Mouse (Mus musculus) neural tube, embryonic 10.5 days (tissue): ENCODE measurements around the gene Atp8b5.

Source experiments
- DNase-seq: peaks from one replicate; pipeline ENCODE4 v3.0.0-alpha.2; 2017; ENCODE audit warnings: low spot score; ENCODE audit errors: extremely low spot score

Gene Atp8b5

DNA sequence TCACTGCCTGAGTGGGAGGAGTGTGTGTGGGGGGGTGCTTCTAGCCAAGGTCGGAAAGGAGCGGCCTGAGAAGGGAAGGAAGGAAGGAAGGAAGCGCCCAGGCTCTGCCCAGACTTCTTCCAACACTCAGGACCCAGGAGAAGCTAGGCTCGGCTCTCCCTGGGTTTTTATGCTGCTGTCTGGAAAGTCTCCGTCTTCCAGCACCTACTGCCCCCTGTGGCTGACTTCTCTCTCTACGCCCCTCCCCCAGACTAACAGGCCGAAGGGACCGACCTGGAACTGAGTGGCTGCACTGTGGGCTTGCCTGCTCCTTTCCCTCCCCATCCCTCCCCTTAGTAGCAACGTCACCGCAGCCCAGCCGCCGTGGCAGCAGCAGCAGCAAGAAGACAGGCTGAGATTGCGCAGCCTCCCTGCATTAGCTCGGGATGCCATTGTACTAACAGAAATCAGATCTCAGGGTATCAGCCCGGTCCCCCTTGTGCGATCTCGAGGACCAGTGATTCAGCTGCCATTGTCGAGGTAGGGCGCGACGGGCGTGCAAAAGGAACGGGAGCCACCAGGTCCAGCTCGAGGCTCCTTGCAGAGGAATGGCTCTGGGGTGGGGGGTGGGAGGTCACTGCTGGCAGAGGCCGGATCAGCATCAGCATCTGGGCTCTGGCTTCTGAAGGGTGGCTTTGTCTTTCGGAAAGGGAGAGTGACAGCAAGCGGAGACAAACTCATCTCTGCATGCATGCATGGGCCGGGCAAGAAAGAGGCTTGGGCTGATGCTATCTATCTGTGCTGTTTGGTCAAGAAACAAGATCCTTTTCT is 139.4 kb downstream of the Atp8b5 start:
- peak; percentile 81 for DNase-seq

DNA sequence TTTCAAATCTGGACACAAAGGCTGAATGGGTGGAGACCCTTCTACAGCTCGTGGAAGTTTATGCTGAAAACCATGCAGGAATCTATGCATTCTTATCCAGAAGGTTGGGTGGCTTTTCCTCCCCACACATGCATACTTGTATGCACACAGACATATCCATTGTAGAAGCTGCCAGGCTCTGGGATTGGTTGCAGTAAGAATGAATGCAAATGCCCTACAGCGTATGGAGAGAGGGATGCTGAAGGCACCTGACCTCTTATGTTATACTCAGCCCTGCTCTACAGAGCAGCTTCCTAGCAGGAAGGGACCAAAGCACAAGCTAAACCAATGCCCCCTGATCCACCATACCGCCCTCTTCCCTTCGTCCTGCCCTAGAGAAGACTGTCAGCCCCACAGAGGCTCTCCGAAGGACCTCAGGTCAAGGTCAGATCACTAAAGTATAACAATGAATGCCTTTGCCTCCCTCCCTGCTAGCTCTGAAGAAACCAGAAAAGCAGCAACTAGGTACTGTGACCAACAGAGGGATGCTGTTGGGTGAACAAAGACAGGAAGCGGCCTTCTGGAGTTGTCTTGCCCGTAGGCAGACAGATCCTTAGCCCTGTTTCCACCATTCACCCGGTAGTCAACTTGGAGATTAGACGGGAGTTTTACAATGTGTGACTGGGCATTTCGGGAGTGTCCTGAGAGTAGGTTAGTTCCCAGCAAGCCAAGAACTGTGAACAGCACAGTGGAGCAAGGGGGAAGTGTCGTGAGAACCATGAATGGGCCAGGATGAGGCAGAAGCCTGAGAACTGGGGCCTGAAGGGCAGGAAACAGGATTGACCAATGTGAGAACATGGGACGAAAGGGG is 140.3 kb downstream of the Atp8b5 start:
- no peak for DNase-seq

DNA sequence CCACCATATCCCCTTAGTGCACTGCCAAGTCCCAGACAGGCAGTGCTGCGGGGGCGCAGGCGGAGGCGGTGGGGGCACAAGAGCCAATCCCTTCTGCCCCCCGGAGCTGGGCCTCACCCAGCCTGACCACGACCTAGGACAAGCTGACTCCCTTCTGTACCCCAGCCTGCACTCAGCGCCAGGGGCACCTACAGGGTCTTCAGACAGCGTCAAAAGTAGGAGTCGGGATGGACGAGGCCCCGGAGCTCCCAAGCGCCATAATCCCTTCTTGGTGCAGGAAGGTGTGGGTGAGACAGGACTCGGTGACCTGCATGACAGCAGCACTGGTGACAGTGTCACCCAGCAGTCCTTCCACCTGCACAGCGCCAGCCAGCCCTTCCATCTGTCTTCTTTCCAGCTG is 147.8 kb downstream of the Atp8b5 start:
- DNase-seq, result no peak

DNA sequence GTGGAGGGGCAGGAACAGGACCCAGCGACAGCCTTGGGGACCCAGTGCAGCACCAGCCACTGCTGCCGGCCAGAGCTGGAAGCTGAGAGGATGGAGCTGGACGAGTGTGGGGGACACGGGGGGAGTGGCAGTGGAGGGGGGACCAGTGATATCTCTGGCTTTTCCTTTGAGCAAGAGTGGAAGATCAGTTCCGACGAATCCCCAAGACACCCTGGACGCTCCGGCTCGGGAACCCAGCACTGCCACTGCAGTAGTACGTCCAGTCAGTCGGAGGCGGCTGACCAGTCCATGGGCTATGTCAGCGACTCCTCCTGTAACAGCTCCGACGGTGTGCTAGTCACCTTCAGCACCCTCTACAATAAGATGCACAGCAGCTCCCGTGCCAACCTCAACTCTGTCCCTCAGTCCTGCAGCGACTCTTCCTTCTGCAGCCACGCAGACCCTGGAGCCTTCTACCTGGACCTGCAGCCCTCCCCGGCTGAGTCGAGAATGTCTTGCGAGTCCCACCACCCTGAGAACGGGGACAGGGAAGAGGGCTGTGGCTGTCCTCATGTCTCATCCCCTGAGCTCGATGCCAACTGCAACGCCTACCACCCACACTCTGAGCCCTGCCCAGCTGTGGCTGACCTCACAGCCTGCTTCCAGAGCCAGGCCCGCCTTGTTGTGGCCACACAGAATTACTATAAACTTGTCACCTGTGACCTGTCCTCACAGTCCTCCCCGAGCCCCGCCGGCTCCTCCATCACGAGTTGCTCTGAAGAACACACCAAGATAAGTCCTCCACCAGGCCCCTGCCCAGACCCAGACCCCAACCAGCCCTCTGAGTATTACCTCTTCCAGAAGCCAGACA is 148.5 kb downstream of the Atp8b5 start:
- no peak for DNase-seq

DNA sequence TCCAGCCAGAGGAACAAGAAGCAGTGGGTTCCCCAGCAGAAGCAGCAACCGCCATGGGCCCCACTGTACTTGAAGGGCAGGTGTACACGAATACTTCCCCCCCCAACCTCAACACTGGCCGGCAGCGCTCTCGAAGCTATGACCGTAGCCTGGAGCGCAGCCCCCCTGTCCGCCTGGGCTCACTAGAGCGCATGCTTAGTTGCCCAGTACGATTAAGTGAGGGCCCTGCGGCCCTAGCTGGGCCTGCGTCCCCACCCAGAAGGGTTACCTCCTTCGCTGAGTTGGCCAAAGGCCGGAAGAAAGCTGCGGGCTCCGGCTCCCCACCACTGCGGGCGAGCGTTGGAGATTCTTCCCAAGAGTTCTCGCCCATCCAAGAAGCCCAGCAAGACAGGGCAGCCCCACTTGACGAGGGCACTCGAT is 149.1 kb downstream of the Atp8b5 start:
- no peak for DNase-seq

DNA sequence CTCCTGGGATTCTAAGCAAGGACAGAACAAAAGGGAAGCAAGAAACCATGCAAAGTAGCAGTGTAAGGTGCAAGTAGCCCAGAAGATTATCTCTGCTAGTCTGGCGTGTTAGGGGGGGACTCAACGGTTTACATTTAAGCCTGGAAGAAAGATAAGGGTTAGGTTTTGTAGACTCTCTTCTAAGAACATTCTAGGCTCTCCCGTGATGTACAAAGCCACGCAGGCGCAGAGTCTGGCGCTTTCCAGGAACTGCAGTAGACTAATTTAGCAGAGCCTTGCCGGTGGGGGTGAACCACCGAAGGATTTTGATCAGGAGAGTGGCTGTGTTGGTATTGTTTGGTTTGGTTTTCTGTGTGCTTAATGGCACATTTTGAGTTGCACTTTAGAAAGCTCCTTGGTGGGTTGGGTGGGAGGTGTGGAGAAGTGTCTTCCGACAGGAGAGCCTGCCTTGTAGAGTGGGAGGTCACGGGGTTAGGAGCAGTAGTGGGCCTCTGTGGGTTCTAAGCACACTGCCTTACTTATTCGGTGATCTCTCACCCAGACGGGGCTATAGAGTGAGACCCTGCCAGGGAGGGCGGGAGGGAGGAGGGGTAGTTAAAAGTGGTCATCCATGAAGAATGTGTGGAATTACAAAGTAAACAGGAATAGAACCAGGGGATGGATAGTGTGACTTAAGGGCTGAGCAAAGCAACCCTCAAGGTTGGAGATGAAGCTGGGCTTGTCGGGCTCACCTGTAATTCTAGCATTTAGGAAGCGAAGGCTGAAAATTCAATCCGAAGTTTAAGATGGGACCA is 150.5 kb downstream of the Atp8b5 start:
- DNase-seq, result no peak

DNA sequence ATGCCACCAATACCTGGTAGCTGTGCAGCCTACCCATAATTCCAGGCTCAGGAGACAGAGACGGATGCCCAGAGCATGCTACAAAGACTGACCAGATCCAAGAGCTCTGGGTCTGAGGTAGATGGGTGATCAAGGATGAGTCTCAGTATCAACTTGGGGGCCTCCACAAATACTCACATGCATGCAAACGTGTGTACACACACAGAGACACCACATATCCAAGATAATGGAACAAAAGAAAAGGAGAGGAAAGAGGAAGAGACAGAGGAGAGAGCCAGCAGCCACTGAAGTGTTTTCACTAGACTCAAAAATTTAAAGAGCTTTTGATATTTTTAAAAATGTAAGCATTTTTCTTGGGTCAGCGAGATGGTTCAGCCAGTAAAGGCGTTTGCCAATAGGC is 151.5 kb downstream of the Atp8b5 start:
- DNase-seq, result no peak

DNA sequence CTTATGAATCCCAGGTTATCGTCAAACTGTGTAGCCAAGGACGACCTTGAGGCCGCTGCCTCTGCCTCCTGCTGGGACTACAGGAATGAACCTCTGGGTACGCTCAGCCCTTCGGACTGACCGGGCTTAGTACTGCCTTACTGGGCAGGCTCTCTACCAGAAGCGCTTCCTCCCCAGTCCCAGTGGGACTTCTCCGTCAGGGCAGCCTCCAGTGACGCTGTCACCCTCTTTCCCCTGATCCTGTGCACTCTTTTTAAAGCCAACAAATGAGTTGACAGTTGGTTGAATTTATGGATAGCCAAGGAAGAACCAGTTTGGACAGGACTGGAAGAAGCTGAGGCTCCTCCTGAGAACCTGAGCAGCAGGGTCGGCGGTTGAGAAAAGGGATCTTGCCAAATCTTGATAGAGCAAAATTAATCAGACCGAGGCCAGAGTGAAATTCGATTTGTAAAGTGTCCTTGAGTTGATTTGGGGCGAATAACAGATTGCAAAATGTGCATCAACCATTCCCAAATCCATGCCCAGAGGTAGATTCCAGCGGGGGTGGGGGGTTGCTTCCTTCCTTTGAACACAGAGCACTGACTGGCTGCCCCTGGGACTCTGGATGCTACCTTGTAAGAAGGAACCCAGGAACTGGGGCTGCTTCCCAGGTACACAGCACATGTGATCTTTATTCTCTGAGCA is 152.2 kb downstream of the Atp8b5 start:
- DNase-seq, result no peak

DNA sequence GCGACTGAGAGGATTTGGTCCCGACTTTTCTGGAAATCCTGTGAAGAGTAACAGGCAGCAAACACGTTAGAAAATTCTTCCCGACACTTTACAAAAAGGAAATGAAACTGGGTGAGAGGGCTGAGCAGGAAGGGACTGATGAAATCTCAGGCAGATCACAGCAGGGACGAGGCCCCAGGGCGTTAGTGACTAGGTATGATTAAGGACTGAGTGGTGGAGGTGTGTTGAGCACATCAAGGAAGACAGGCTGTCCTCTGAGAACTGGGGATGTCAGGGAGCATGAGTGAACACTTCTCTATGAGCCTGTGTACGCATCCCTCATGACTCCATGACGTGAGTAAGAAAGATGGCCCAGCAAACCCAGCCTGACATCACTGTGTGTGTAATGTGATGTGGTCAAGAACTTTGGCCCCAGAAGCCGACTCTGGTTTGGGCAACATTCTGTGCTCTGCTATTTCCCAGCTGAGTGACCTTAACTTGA is 152.9 kb downstream of the Atp8b5 start:
- no peak for DNase-seq

DNA sequence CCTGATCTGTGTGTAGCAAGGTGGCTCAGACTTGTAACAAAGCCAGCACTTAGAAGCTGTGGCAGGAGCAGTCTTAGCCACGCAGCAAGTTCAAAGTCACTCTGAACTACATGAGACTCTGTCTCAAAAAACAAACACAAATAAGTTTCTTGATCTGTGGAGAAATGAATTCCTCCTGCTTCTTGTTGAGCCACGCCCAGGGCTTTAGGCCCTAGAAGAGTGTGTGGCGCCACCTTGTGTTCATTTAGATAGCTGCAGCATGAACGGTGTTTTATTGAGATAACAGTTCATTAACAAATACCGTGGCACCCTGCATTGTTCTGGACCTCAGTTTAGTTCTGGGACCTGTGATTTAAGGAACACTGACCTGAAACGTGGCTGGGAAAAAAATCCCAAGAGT is 153.3 kb downstream of the Atp8b5 start:
- DNase-seq, result peak; percentile 78

DNA sequence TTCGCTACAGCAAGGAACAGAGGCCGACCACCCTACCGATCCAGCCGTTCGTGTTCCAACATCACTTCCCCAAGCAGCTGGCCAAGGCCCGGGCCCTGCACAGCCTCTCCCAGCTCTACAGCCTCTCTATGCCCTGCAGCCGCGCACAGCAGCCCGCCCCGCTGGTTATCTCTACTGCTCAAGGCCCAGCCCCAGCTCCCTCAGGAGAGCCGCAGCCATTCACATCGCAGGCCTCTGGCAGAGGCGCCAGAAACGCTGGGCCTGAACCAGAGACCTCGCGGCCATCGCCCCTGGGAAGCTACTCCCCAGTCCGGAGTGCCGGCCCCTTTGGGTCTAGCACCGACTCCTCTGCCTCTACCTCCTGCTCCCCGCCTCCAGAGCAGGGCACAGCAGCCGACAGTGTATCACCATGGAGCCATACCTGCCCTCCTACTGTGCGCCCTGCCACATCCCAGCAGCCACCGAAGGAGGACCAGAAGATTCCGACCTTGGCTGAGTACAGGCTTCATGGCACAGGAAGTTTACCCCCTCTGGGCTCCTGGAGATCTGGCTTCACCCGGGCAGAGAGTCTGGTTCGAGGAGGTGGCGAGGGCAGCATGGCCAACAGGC is 154.8 kb downstream of the Atp8b5 start:
- DNase-seq, result no peak
